Mouse (Mus musculus) heart, embryonic 13.5 days (tissue): ENCODE results near the gene Srbd1. TPM values are rescaled to one million over a fixed set of nuclear protein-coding genes. Genes with fewer than 3 reads are reported as not detected.

Source experiments
- ATAC-seq: fragments of 200-750 bp; cut with Nextera tagmentation; 2 replicates; pipeline ENCODE4 v1.8.0; 2017; ENCODE audit warnings: moderate TSS enrichment; ENCODE audit not compliant: insufficient number of reproducible peaks, low FRiP score, low TSS enrichment; ENCODE audit errors: extremely low read depth
- H3K27ac ChIP-seq: fragments of 300-500 bp; sonication (generic); replicated peaks from 2 replicates; pipeline ENCODE4 v1.5.1; 2015; ENCODE audit warnings: moderate library complexity, mild to moderate bottlenecking, inconsistent platforms
- H3K27me3 ChIP-seq: fragments of 300-500 bp; sonication (generic); replicated peaks from 2 replicates; pipeline ENCODE4 v1.6.1; 2015; ENCODE audit warnings: mild to moderate bottlenecking, inconsistent platforms
- H3K36me3 ChIP-seq: fragments of 300-500 bp; sonication (generic); 2 replicates; pipeline ENCODE4 v1.6.1; 2015; ENCODE audit warnings: mild to moderate bottlenecking, inconsistent platforms
- H3K4me1 ChIP-seq: fragments of 300-500 bp; sonication (generic); 2 replicates; pipeline ENCODE4 v1.6.1; 2015; ENCODE audit warnings: inconsistent platforms
- H3K4me2 ChIP-seq: fragments of 300-500 bp; sonication (generic); 2 replicates; pipeline ENCODE4 v1.6.1; 2015; ENCODE audit warnings: inconsistent platforms, mild to moderate bottlenecking, moderate library complexity
- H3K4me3 ChIP-seq: fragments of 300-500 bp; sonication (generic); 2 replicates; pipeline ENCODE4 v1.5.1; 2015; ENCODE audit warnings: moderate library complexity, mild to moderate bottlenecking, inconsistent platforms
- H3K9ac ChIP-seq: fragments of 300-500 bp; sonication (generic); 2 replicates; pipeline ENCODE4 v1.6.1; 2015; ENCODE audit warnings: inconsistent platforms, mild to moderate bottlenecking, moderate library complexity
- H3K9me3 ChIP-seq: fragments of 300-500 bp; sonication (generic); 2 replicates; pipeline ENCODE4 v1.6.1; 2016; ENCODE audit warnings: inconsistent platforms
- WGBS: fragments of 180-500 bp; shearing (Covaris S2); methylation state at CpG from one replicate; pipeline ENCODE4 v1.1.7; 2015; ENCODE audit warnings: mixed read lengths; 5-methylcytosine and 5-hydroxymethylcytosine counted together
- polyA plus RNA-seq: library from polyadenylated mRNA; unstranded; fragments of >200 nt; fragmentation: Nextera tagmentation; extraction: Ambion mirVana; gene quantifications from 2 replicates; pipeline ENCODE4 v1.2.1, GENCODE M21; 2015

Srbd1 gene
- polyA plus RNA-seq, 1 experiment from 2014 or later, result 10.8 TPM

GRCm38 (mm10) chr17:85943071-85943470, 201.9 kb downstream of the Srbd1 start:
- WGBS, result 73% methylated on average over 5 of the region's 5 CpGs
- Histone ChIP-seq H3K4me2 (no peak overlapping the region), H3K36me3 (no peaks in the 10 kb centered on the region), H3K4me1 (peaks cover 11% of the 10 kb centered on the region), H3K27ac (no peak overlapping the region), H3K9me3 (no peaks in the 10 kb centered on the region), H3K27me3 (peaks cover 42% of the 10 kb centered on the region), H3K4me3 (no peak overlapping the region), H3K9ac (no peak overlapping the region)
- ATAC-seq, result no peak

GRCm38 (mm10) chr17:85942123-85942522, 202.9 kb downstream of the Srbd1 start:
- Histone ChIP-seq H3K4me3 (no peak overlapping the region), H3K9me3 (peaks cover 3% of the 10 kb centered on the region; the same call in 1 of the 2 replicates), H3K4me2 (no peak overlapping the region), H3K27me3 (peaks cover 33% of the 10 kb centered on the region), H3K4me1 (peaks cover 11% of the 10 kb centered on the region), H3K27ac (no peak overlapping the region), H3K9ac (no peak overlapping the region), H3K36me3 (no peaks in the 10 kb centered on the region)
- no peak for ATAC-seq
- 86% methylated on average over 5 of the region's 5 CpGs for WGBS

- no peak overlapping the region for H3K9ac ChIP-seq
- ATAC-seq, result no peak
- WGBS, result 75% methylated on average over 8 of the region's 8 CpGs
Observed at GRCm38 (mm10) chr17:85941141-85941738, 203.7 kb downstream of the Srbd1 start.

GRCm38 (mm10) chr17:85937131-85937530, 207.8 kb downstream of the Srbd1 start:
- Histone ChIP-seq H3K9ac (no peak overlapping the region), H3K27ac (no peak overlapping the region), H3K36me3 (no peaks in the 10 kb centered on the region), H3K9me3 (peaks cover 8% of the 10 kb centered on the region; the same call in 1 of the 2 replicates), H3K4me3 (no peak overlapping the region), H3K4me2 (no peak overlapping the region), H3K27me3 (peaks cover 13% of the 10 kb centered on the region), H3K4me1 (no peaks in the 10 kb centered on the region)
- ATAC-seq, result no peak
- 88% methylated on average over 4 of the region's 4 CpGs for WGBS

More at GRCm38 (mm10) chr17:85941141-85941738, 203.7 kb downstream of the Srbd1 start:
- Histone ChIP-seq H3K4me3 (no peak overlapping the region), H3K27ac (no peak overlapping the region), H3K4me1 (peaks cover 11% of the 10 kb centered on the region), H3K9me3 (peaks cover 8% of the 10 kb centered on the region; the same call in 1 of the 2 replicates), H3K4me2 (no peak overlapping the region), H3K36me3 (no peaks in the 10 kb centered on the region), H3K27me3 (peaks cover 27% of the 10 kb centered on the region)

- Histone ChIP-seq H3K4me3 (no peak overlapping the region), H3K27me3 (peaks cover 18% of the 10 kb centered on the region), H3K27ac (no peak overlapping the region), H3K9me3 (peaks cover 8% of the 10 kb centered on the region; the same call in 1 of the 2 replicates), H3K4me2 (no peak overlapping the region), H3K36me3 (no peaks in the 10 kb centered on the region), H3K9ac (no peak overlapping the region), H3K4me1 (no peaks in the 10 kb centered on the region)
- 77% methylated on average over 10 of the region's 10 CpGs for WGBS
- ATAC-seq, result no peak
Observed at GRCm38 (mm10) chr17:85935268-85935667, 209.7 kb downstream of the Srbd1 start.

Other genes with a start within 250 kb of the Srbd1 start
- gene Prkce, start 22.6 kb upstream of the Srbd1 start, polyA plus RNA-seq, result 6.2 and 7.0 TPM in 2 replicates